Mouse (Mus musculus) olfactory bulb, adult 2 months (tissue): ENCODE results near the gene C4bp.
"Not testable (repeated sequence)": the region's sequence is repeated elsewhere in the genome, so short reads cannot be mapped to it uniquely, and the experiment has no call there.

Experiments used
- CTCF ChIP-seq: fragments of 200-500 bp; IDR thresholded peaks from 2 replicates; pipeline ENCODE4 v1.5.1; 2012; ENCODE audit warnings: low read depth, mild to moderate bottlenecking, low read length, moderate library complexity; ENCODE audit not compliant: insufficient read depth
- POLR2A ChIP-seq: fragments of 200-500 bp; IDR thresholded peaks from 2 replicates; pipeline ENCODE4 v1.6.1; 2012; ENCODE audit warnings: mild to moderate bottlenecking, low read depth, low read length, moderate library complexity; ENCODE audit not compliant: insufficient read depth

DNA sequence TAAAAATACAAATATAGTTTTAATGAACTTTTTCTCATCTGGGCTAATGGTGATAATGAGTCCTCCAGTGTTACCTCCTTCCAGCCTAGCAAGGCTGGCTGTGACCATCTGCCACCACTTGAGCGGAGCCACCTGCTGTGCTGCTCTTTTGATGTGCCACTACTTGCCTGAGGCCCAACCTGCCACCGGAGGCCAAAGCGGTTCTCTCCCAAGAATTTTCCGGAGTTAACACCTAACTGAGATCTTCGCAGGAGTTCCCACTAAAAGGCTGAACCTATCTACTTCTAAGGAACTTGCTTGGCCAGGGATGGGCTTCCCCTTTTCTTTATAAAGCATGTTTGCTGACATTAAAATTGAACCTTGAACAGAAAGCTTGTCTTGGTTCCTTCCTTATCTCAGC is 1.8 kb downstream of the C4bp start:
- TF ChIP-seq CTCF, POLR2A: not testable (repeated sequence)
